In the genomic region with DNA sequence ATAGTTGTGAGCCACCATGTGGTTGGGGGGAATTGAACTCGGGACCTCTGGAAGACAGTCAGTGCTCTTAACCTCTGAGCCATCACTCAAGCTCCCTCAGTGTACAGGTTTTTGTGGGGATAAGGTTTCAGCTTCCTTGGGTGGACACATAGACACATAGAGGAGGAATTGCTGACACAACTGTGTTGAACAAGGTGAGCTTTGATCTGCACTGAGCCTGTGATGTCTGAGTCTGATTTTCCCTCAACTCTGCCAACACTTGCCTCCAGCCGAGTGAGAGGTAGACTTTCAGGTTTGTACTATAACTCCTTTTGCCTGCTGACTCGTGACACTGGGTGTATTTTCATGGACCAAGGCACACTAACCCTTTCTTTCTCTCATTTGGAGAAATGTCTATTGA, we compare ENCODE assay signal across 26 mouse cellular contexts. TPM values are rescaled to one million over a fixed set of nuclear protein-coding genes. Genes with fewer than 3 reads are reported as not detected.
"Had no signal": no experiment of that assay in that cellular context is flagged by ENCODE, and none has a peak within 500 bp of the region (broad histone marks: within the 10 kb centered on the region; RNA-seq: fewer than 3 reads in every experiment).

No protein-coding gene starts in this region.

- H3K4me2 ChIP-seq: hindbrain, embryonic 15.5 days; limb, embryonic 13.5 days; lung, embryonic 14.5 days; midbrain, embryonic 13.5 days; neural tube, embryonic 12.5 days; neural tube, embryonic 15.5 days had no signal

- H3K9me3 ChIP-seq: hindbrain, embryonic 15.5 days; limb, embryonic 10.5 days; limb, embryonic 13.5 days; midbrain, embryonic 13.5 days; neural tube, embryonic 12.5 days; neural tube, embryonic 15.5 days had no signal

- ATAC-seq: midbrain, embryonic 13.5 days had no signal

- DNase-seq: liver; right cerebral cortex, adult 18-20 months; right cerebral cortex, postnatal 14 days; thymus, adult 2 months; thymus, postnatal 14 days; thymus, postnatal 4 days had no signal

- H3K27me3 ChIP-seq: limb, embryonic 13.5 days; neural tube, embryonic 12.5 days; neural tube, embryonic 15.5 days had no signal

- H3K9ac ChIP-seq: hindbrain, embryonic 15.5 days; limb, embryonic 13.5 days; liver, embryonic 14.5 days; liver, postnatal 0 days; lung, embryonic 14.5 days; midbrain, embryonic 13.5 days; neural tube, embryonic 12.5 days; neural tube, embryonic 15.5 days had no signal

- H3K27ac ChIP-seq: hindbrain, embryonic 15.5 days; kidney, postnatal 0 days; layer of hippocampus, adult 2 months; limb, embryonic 10.5 days; limb, embryonic 13.5 days; liver, embryonic 14.5 days; macrophage; midbrain, embryonic 13.5 days; neural tube, embryonic 12.5 days; neural tube, embryonic 15.5 days; stomach, postnatal 0 days had no signal

- H3K4me1 ChIP-seq: limb, embryonic 10.5 days had no signal

- H3K36me3 ChIP-seq: hindbrain, embryonic 15.5 days; limb, embryonic 10.5 days; limb, embryonic 13.5 days; midbrain, embryonic 13.5 days; neural tube, embryonic 12.5 days; neural tube, embryonic 15.5 days had no signal

- H3K4me3 ChIP-seq: hindbrain, embryonic 15.5 days; layer of hippocampus, adult 2 months; limb, embryonic 10.5 days; limb, embryonic 13.5 days; midbrain, embryonic 13.5 days; neural tube, embryonic 12.5 days; neural tube, embryonic 15.5 days had no signal

RNA-seq across cellular contexts. Expression of gene Lect2, which starts 8.4 kb away (rescaled TPM):
- total RNA-seq: layer of hippocampus, adult 2 months; layer of hippocampus, postnatal 25 days; left cerebral cortex, adult 18-20 months; left cerebral cortex, postnatal 25 days; megakaryocyte, adult 5-6 weeks; midbrain, postnatal 0 days had no signal
- polyA plus RNA-seq: limb, embryonic 10.5 days; limb, embryonic 13.5 days; lung, embryonic 14.5 days; lung, postnatal 0 days; macrophage; midbrain, embryonic 13.5 days; midbrain, postnatal 0 days; neural tube, embryonic 12.5 days; neural tube, embryonic 15.5 days; stomach, embryonic 14.5 days; thymus, adult 2 months had no signal

RNA-seq across cellular contexts. Expression of gene Fbxl21, which starts 34.4 kb away (rescaled TPM):
- total RNA-seq: megakaryocyte, adult 5-6 weeks had no signal
